Mouse (Mus musculus) small intestine, adult 2 months (tissue): ENCODE data around the gene Tsc2.

ENCODE experiments used
- CTCF ChIP-seq: fragments of 200-500 bp; IDR thresholded peaks from 2 replicates; pipeline ENCODE4 v1.5.1; 2012; ENCODE audit warnings: low read depth, mild to moderate bottlenecking, control low read depth, inconsistent platforms, low read length, moderate library complexity, mixed read lengths; ENCODE audit not compliant: insufficient replicate concordance, insufficient read length; ENCODE audit errors: extremely low read depth
- POLR2A ChIP-seq: fragments of 200-500 bp; IDR thresholded peaks from 2 replicates; pipeline ENCODE4 v1.6.1; 2012; ENCODE audit warnings: low read depth, mild to moderate bottlenecking, control low read depth, inconsistent platforms, low read length, moderate library complexity

- TF ChIP-seq CTCF (no peak), POLR2A (no peak)
These were observed 84.0 kb downstream of the Tsc2 start for GRCm38 (mm10) chr17:24548435-24548834.
